26 mouse cellular contexts compared by ENCODE assay signal in the genomic region with DNA sequence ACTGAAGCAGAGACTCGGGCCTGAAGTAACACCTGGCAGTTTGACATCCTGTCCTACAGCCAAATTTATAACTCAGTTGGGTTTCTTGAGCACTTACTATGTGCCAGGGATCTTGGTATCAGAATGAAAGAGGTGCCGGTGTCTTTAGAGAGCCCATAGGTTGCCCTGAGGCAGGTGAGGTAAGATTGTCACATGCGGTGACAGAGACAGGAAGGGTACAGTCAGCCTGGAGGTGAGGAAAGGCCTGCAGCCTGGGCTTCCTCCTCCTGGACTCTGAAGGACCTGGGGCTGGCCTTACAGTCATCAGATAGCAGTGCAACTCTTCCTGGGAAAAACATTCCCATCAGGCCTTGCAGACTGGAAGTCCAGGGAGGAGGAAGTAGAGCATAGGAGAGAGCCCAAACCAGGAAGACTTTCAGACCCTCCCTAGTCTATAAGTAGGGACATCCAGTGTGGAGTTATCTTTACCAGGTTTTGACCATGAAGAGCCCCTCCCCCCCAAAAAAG. TPM values are rescaled to one million over a fixed set of nuclear protein-coding genes. Genes with fewer than 3 reads are reported as not detected.
A peak's percentile ranks its signal among the peaks of the same experiment; 100 is the strongest.
DNase-seq lines count a peak whose midpoint lies in the region; ATAC-seq and TF ChIP-seq lines count a peak whose summit lies in the region.
"Had no signal": no experiment of that assay in that cellular context is flagged by ENCODE, and none has a peak within 500 bp of the region (broad histone marks: within the 10 kb centered on the region; RNA-seq: fewer than 3 reads in every experiment).

No protein-coding gene starts in this region.

- peak; percentile 96 for DNase-seq in heart, adult 11 months
- DNase-seq in heart, postnatal 25 days (ENCODE audit: low spot score), result no peak
- no peak for DNase-seq in kidney, adult 2 months
- DNase-seq in kidney, adult 11 months, result no peak
- DNase-seq in adipocyte (ENCODE audit: low spot score), result peak; percentile 43
- DNase-seq: cerebellum, adult 11-12 months; cerebellum, adult 9-10 months; cerebellum, postnatal 25 days; gastrocnemius, postnatal 14 days had no signal

- 86% methylated on average over 3 of the region's 3 CpGs for WGBS in kidney, adult 2 months

- peak; percentile 74 for ATAC-seq in megakaryocyte, adult 5-6 weeks (ENCODE audit: poor library complexity, severe bottlenecking)
- ATAC-seq: activated CD4-positive, CD25-positive, alpha-beta regulatory T cell, adult 4 months; forebrain, embryonic 15.5 days; intestine, embryonic 15.5 days; Patski had no signal

- intact Hi-C loops in heart, postnatal 25 days (cut with DNase I), result loop anchor here (2.0 to 5.0 kb wide), 2 partner anchors 91 to 115 kb away; no protein-coding TSS in a partner anchor

- peaks cover 2% of the 10 kb centered on the region for H3K4me1 ChIP-seq in kidney, adult 2 months (ENCODE audit: control insufficient read depth, insufficient read depth, low read length)
- H3K4me1 ChIP-seq: forebrain, embryonic 15.5 days; intestine, embryonic 15.5 days had no signal

- TF ChIP-seq POLR2A in kidney, adult 2 months (IDR thresholded peaks at IDR 0.05; ENCODE audit: low read depth, low read length), result no peak

- no peak overlapping the region for H3K4me3 ChIP-seq in kidney, adult 2 months (ENCODE audit: insufficient read depth, low read depth, low read length)
- H3K4me3 ChIP-seq: embryonic facial prominence, embryonic 12.5 days; forebrain, embryonic 15.5 days; heart, embryonic 13.5 days; hindbrain, embryonic 10.5 days; intestine, embryonic 15.5 days had no signal

- H3K27me3 ChIP-seq in kidney, adult 2 months (replicated peaks; ENCODE audit: control insufficient read depth, insufficient read depth, low read length), result no peaks in the 10 kb centered on the region
- H3K27me3 ChIP-seq: CH12.LX; embryonic facial prominence, embryonic 12.5 days; forebrain, embryonic 15.5 days; intestine, embryonic 15.5 days; Patski had no signal

- peak overlapping the region; percentile 43 for H3K27ac ChIP-seq in kidney, adult 2 months (ENCODE audit: insufficient read depth, low read depth, low read length)
- H3K27ac ChIP-seq: embryonic facial prominence, embryonic 12.5 days; forebrain, embryonic 15.5 days; heart, embryonic 13.5 days; intestine, embryonic 15.5 days had no signal

- no peak for TF ChIP-seq CTCF in kidney, adult 2 months (conservative IDR thresholded peaks at IDR 0.05; ENCODE audit: insufficient read depth, insufficient read length, low read depth, low read length)

- H3K36me3 ChIP-seq in kidney, adult 2 months (ENCODE audit: control insufficient read depth, insufficient read depth, low read length), result no peaks in the 10 kb centered on the region
- H3K36me3 ChIP-seq: embryonic facial prominence, embryonic 12.5 days; forebrain, embryonic 15.5 days; heart, embryonic 13.5 days; hindbrain, embryonic 10.5 days; intestine, embryonic 15.5 days had no signal

RNA-seq across cellular contexts. Expression of gene Zfp957, which starts 25.1 kb away (rescaled TPM):
- not detected for total RNA-seq in heart, postnatal 25 days (2021)
- not detected in 2 replicates for polyA plus RNA-seq in kidney, adult 2 months (2012; rRNA removed)
- not detected in 2 replicates for total RNA-seq in megakaryocyte, adult 5-6 weeks (2015)
- not detected in 2 replicates for total RNA-seq in megakaryocyte, adult 5-6 weeks (2017)
- total RNA-seq: adrenal gland, adult 2 months; adrenal gland, postnatal 4 days; CH12.LX; gastrocnemius, postnatal 14 days; granulocyte monocyte progenitor cell, adult 5-6 weeks had no signal
- polyA plus RNA-seq: adrenal gland, adult 2 months; brain, embryonic 14.5 days; cortical plate, adult 2 months; embryonic facial prominence, embryonic 12.5 days; forebrain, embryonic 11.5 days; forebrain, embryonic 15.5 days; heart, embryonic 13.5 days; heart, postnatal 0 days; hindbrain, embryonic 10.5 days; hindbrain, embryonic 14.5 days; intestine, embryonic 15.5 days had no signal

RNA-seq across cellular contexts. Expression of gene Rgcc, which starts 29.2 kb away (rescaled TPM):
- 10 to 100 TPM; 37.9 to 54.5 TPM for total RNA-seq in heart, postnatal 25 days (2021)
- polyA plus RNA-seq in kidney, adult 2 months (2012; rRNA removed), result 91.9 and 108 TPM in 2 replicates
- 11.7 and 13.7 TPM in 2 replicates for total RNA-seq in megakaryocyte, adult 5-6 weeks (2015)
- total RNA-seq in megakaryocyte, adult 5-6 weeks (2017), result 12.4 and 12.8 TPM in 2 replicates

Comparison
In these comparisons a context has a peak if more than half of its experiments do, and no peak if none do; other contexts are left out.
1. DNase-seq: peak in heart, adult 11 months (single experiment) and adipocyte (single experiment); none in heart, postnatal 25 days (single experiment), kidney, adult 2 months (single experiment) and kidney, adult 11 months (single experiment).